Mouse (Mus musculus): ENCODE measurements at regions not wholly inside any gene's neighbourhood (a gene's known extent, or its start where the extent isn't known, plus 50 kb on each side); places are given as distances from the start of the nearest gene placed in this dataset.
A peak's percentile ranks its signal among the peaks of the same experiment; 100 is the strongest.

- DNase-seq (peak; percentile 56), ATAC-seq (no peak)
- H3K4me3 ChIP-seq (ENCODE audit: low read depth, low read length) = no peak overlapping the region
- WGBS (ENCODE audit: insufficient replicate concordance) = 62% methylated on average over 10 of the region's 10 CpGs
- no peaks in the 10 kb centered on the region for H3K27me3 ChIP-seq (ENCODE audit: insufficient read depth, low read length)
- no peaks in the 10 kb centered on the region for H3K9me3 ChIP-seq (ENCODE audit: low read length)
- no peak overlapping the region for H3K27ac ChIP-seq (ENCODE audit: low read depth)
- H3K4me1 ChIP-seq (ENCODE audit: insufficient read depth) = no peaks in the 10 kb centered on the region
- H3K36me3 ChIP-seq (replicated peaks; ENCODE audit: insufficient read depth, low read length) = no peaks in the 10 kb centered on the region
- H3K9ac ChIP-seq (replicated peaks) = no peak overlapping the region
- no peak overlapping the region for H3K4me2 ChIP-seq (ENCODE audit: low read depth, low read length)
- no peak for TF ChIP-seq EP300 (IDR thresholded peaks at IDR 0.05; ENCODE audit: low read depth)
- peak; percentile 86 for TF ChIP-seq CTCF (IDR thresholded peaks at IDR 0.05; ENCODE audit: low read depth)
Observed at GRCm38 (mm10) chr11:31615107-31615811, 56.4 kb downstream of the Bod1 start.

- DNase-seq = no peak
- Histone ChIP-seq H3K4me2 (ENCODE audit: low read depth, low read length) (no peak overlapping the region), H3K9ac (replicated peaks) (no peak overlapping the region), H3K4me3 (ENCODE audit: low read depth, low read length) (no peak overlapping the region), H3K9me3 (ENCODE audit: low read length) (no peaks in the 10 kb centered on the region), H3K4me1 (ENCODE audit: insufficient read depth) (no peaks in the 10 kb centered on the region), H3K27ac (ENCODE audit: low read depth) (no peak overlapping the region), H3K36me3 (replicated peaks; ENCODE audit: insufficient read depth, low read length) (no peaks in the 10 kb centered on the region), H3K27me3 (ENCODE audit: insufficient read depth, low read length) (no peaks in the 10 kb centered on the region)
- no peak for TF ChIP-seq CTCF (IDR thresholded peaks at IDR 0.05; ENCODE audit: low read depth)
- TF ChIP-seq EP300 (IDR thresholded peaks at IDR 0.05; ENCODE audit: low read depth) = no peak
- no peak for ATAC-seq
- WGBS (ENCODE audit: insufficient replicate concordance) = 55% methylated on average over 7 of the region's 7 CpGs
Observed at GRCm38 (mm10) chr11:31614394-31614713, 57.3 kb downstream of the Bod1 start.

GRCm38 (mm10) chr11:31613688-31614393 is 57.8 kb downstream of the Bod1 start:
- WGBS (ENCODE audit: insufficient replicate concordance) = 76% methylated on average over 11 of the region's 11 CpGs
- no peak for ATAC-seq
- H3K9me3 ChIP-seq (ENCODE audit: low read length) = no peaks in the 10 kb centered on the region
- H3K4me2 ChIP-seq (ENCODE audit: low read depth, low read length) = no peak overlapping the region
- H3K4me1 ChIP-seq (ENCODE audit: insufficient read depth) = no peaks in the 10 kb centered on the region
- H3K9ac ChIP-seq (replicated peaks) = no peak overlapping the region
- TF ChIP-seq CTCF (IDR thresholded peaks at IDR 0.05; ENCODE audit: low read depth) = no peak
- TF ChIP-seq EP300 (IDR thresholded peaks at IDR 0.05; ENCODE audit: low read depth) = no peak
- H3K27ac ChIP-seq (ENCODE audit: low read depth) = no peak overlapping the region
- no peak overlapping the region for H3K4me3 ChIP-seq (ENCODE audit: low read depth, low read length)
- H3K36me3 ChIP-seq (replicated peaks; ENCODE audit: insufficient read depth, low read length) = no peaks in the 10 kb centered on the region
- no peaks in the 10 kb centered on the region for H3K27me3 ChIP-seq (ENCODE audit: insufficient read depth, low read length)
- no peak for DNase-seq

- no peak overlapping the region for H3K4me2 ChIP-seq (ENCODE audit: low read depth, low read length)
- DNase-seq (no peak), ATAC-seq (no peak)
- H3K27ac ChIP-seq (ENCODE audit: low read depth) = no peak overlapping the region
- no peak overlapping the region for H3K9ac ChIP-seq (replicated peaks)
- no peaks in the 10 kb centered on the region for H3K36me3 ChIP-seq (replicated peaks; ENCODE audit: insufficient read depth, low read length)
- 83% methylated on average over 4 of the region's 4 CpGs for WGBS (ENCODE audit: insufficient replicate concordance)
- no peaks in the 10 kb centered on the region for H3K27me3 ChIP-seq (ENCODE audit: insufficient read depth, low read length)
- H3K9me3 ChIP-seq (ENCODE audit: low read length) = no peaks in the 10 kb centered on the region
- no peaks in the 10 kb centered on the region for H3K4me1 ChIP-seq (ENCODE audit: insufficient read depth)
- TF ChIP-seq EP300 (IDR thresholded peaks at IDR 0.05; ENCODE audit: low read depth) (no peak), CTCF (IDR thresholded peaks at IDR 0.05; ENCODE audit: low read depth) (no peak)
- H3K4me3 ChIP-seq (ENCODE audit: low read depth, low read length) = no peak overlapping the region
Observed at GRCm38 (mm10) chr11:31608458-31608857, 63.2 kb downstream of the Bod1 start.

GRCm38 (mm10) chr11:31601499-31601898 is 70.2 kb downstream of the Bod1 start:
- Histone ChIP-seq H3K36me3 (replicated peaks; ENCODE audit: insufficient read depth, low read length) (no peaks in the 10 kb centered on the region), H3K4me1 (ENCODE audit: insufficient read depth) (no peaks in the 10 kb centered on the region), H3K9ac (replicated peaks) (no peak overlapping the region), H3K27ac (ENCODE audit: low read depth) (no peak overlapping the region), H3K4me2 (ENCODE audit: low read depth, low read length) (no peak overlapping the region), H3K27me3 (ENCODE audit: insufficient read depth, low read length) (no peaks in the 10 kb centered on the region), H3K9me3 (ENCODE audit: low read length) (no peaks in the 10 kb centered on the region), H3K4me3 (ENCODE audit: low read depth, low read length) (no peak overlapping the region)
- TF ChIP-seq CTCF (IDR thresholded peaks at IDR 0.05; ENCODE audit: low read depth) (no peak), EP300 (IDR thresholded peaks at IDR 0.05; ENCODE audit: low read depth) (no peak)
- no peak for DNase-seq
- 77% methylated on average over 7 of the region's 7 CpGs for WGBS (ENCODE audit: insufficient replicate concordance)
- no peak for ATAC-seq

- WGBS (ENCODE audit: insufficient replicate concordance) = 85% methylated on average over 2 of the region's 2 CpGs
- no peak for DNase-seq
- TF ChIP-seq EP300 (IDR thresholded peaks at IDR 0.05; ENCODE audit: low read depth) (no peak), CTCF (IDR thresholded peaks at IDR 0.05; ENCODE audit: low read depth) (no peak)
Observed at GRCm38 (mm10) chr11:31593604-31594003, 78.1 kb downstream of the Bod1 start.

More at GRCm38 (mm10) chr11:31593604-31594003, 78.1 kb downstream of the Bod1 start:
- ATAC-seq = no peak
- Histone ChIP-seq H3K4me1 (ENCODE audit: insufficient read depth) (no peaks in the 10 kb centered on the region), H3K9me3 (ENCODE audit: low read length) (no peaks in the 10 kb centered on the region), H3K9ac (replicated peaks) (no peak overlapping the region), H3K36me3 (replicated peaks; ENCODE audit: insufficient read depth, low read length) (no peaks in the 10 kb centered on the region), H3K4me2 (ENCODE audit: low read depth, low read length) (no peak overlapping the region), H3K27ac (ENCODE audit: low read depth) (no peak overlapping the region), H3K27me3 (ENCODE audit: insufficient read depth, low read length) (no peaks in the 10 kb centered on the region), H3K4me3 (ENCODE audit: low read depth, low read length) (no peak overlapping the region)

Data from liver, postnatal 0 days (tissue).